Mouse (Mus musculus): ENCODE measurements at regions not wholly inside any gene's neighbourhood (a gene's known extent, or its start where the extent isn't known, plus 50 kb on each side); places are given as distances from the start of the nearest gene placed in this dataset.

GRCm38 (mm10) chr6:143536525-143537293 lies 369.7 kb downstream of the Etnk1 start:
- no peak for DNase-seq (ENCODE audit: low spot score)

GRCm38 (mm10) chr6:143547406-143547903 lies 380.4 kb downstream of the Etnk1 start:
- no peak for DNase-seq (ENCODE audit: low spot score)

- no peak for DNase-seq (ENCODE audit: low spot score)
These were observed 387.9 kb downstream of the Etnk1 start for GRCm38 (mm10) chr6:143554946-143555345.

- no peak for DNase-seq (ENCODE audit: low spot score)
These were observed 391.2 kb downstream of the Etnk1 start for GRCm38 (mm10) chr6:143558046-143558884.

GRCm38 (mm10) chr6:143559316-143559715 lies 392.3 kb downstream of the Etnk1 start:
- no peak for DNase-seq (ENCODE audit: low spot score)

GRCm38 (mm10) chr6:143561316-143562088 lies 394.5 kb downstream of the Etnk1 start:
- DNase-seq (ENCODE audit: low spot score): no peak

- DNase-seq (ENCODE audit: low spot score): no peak
These were observed 404.5 kb downstream of the Etnk1 start for GRCm38 (mm10) chr6:143571356-143572115.

- DNase-seq (ENCODE audit: low spot score): no peak
These were observed 412.2 kb downstream of the Etnk1 start for GRCm38 (mm10) chr6:143579223-143579622.

- DNase-seq (ENCODE audit: low spot score): no peak
These were observed 422.6 kb downstream of the Etnk1 start for GRCm38 (mm10) chr6:143589666-143590065.

GRCm38 (mm10) chr6:143590231-143590630 lies 423.2 kb downstream of the Etnk1 start:
- no peak for DNase-seq (ENCODE audit: low spot score)

- no peak for DNase-seq (ENCODE audit: low spot score)
These were observed 425.5 kb downstream of the Etnk1 start for GRCm38 (mm10) chr6:143592490-143592889.

GRCm38 (mm10) chr6:143595486-143595885 lies 428.5 kb downstream of the Etnk1 start:
- no peak for DNase-seq (ENCODE audit: low spot score)

- no peak for DNase-seq (ENCODE audit: low spot score)
These were observed 430.4 kb downstream of the Etnk1 start for GRCm38 (mm10) chr6:143597414-143597813.

- no peak for DNase-seq (ENCODE audit: low spot score)
These were observed 431.9 kb downstream of the Etnk1 start for GRCm38 (mm10) chr6:143598916-143599315.

GRCm38 (mm10) chr6:143609100-143609499 lies 442.1 kb downstream of the Etnk1 start:
- no peak for DNase-seq (ENCODE audit: low spot score)

- no peak for DNase-seq (ENCODE audit: low spot score)
These were observed 445.9 kb downstream of the Etnk1 start for GRCm38 (mm10) chr6:143612966-143613365.

- DNase-seq (ENCODE audit: low spot score): no peak
These were observed 447.5 kb downstream of the Etnk1 start for GRCm38 (mm10) chr6:143614431-143614987.

- DNase-seq (ENCODE audit: low spot score): no peak
These were observed 448.3 kb downstream of the Etnk1 start for GRCm38 (mm10) chr6:143615361-143615760.

- no peak for DNase-seq (ENCODE audit: low spot score)
These were observed 449.4 kb downstream of the Etnk1 start for GRCm38 (mm10) chr6:143616386-143616785.

GRCm38 (mm10) chr6:143618558-143618957 lies 451.5 kb downstream of the Etnk1 start:
- no peak for DNase-seq (ENCODE audit: low spot score)

- no peak for DNase-seq (ENCODE audit: low spot score)
These were observed 453.6 kb downstream of the Etnk1 start for GRCm38 (mm10) chr6:143620583-143620982.
